Mouse (Mus musculus) lung, adult 2 months (tissue): ENCODE results near the gene Tsr1.

Experiments used
- CTCF ChIP-seq: fragments of 200-500 bp; IDR thresholded peaks from 2 replicates; pipeline ENCODE4 v1.5.1; 2011; ENCODE audit warnings: mild to moderate bottlenecking, low read length, control low read depth; ENCODE audit not compliant: insufficient read depth
- POLR2A ChIP-seq: fragments of 200-500 bp; IDR thresholded peaks from 2 replicates; pipeline ENCODE4 v1.6.1; 2011; ENCODE audit warnings: low read depth, mild to moderate bottlenecking, control low read depth, low read length, borderline replicate concordance; ENCODE audit errors: extremely low read depth

DNA sequence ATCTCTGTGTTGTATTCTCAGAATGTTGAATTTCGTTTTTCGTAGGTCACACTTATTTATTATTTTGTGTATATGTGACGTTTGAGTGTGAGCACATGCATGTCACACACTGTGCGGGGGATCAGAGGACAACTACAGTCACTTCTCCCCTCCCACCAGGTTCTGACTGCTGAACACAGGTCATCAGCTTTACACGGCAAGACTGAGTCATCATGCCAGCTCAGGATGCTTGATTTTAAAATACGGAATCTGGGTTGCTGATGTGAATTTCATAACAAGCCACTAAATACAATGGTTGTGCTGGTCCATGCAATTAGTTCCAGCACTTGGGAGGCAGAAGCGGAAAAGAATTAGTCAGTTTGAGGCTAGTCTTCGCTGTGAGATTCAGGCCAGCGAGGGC, 16.9 kb upstream of the Tsr1 start:
- TF ChIP-seq CTCF: no peak
- TF ChIP-seq POLR2A: no peak
